ENCODE assay signal across 24 mouse cellular contexts in the genomic region with DNA sequence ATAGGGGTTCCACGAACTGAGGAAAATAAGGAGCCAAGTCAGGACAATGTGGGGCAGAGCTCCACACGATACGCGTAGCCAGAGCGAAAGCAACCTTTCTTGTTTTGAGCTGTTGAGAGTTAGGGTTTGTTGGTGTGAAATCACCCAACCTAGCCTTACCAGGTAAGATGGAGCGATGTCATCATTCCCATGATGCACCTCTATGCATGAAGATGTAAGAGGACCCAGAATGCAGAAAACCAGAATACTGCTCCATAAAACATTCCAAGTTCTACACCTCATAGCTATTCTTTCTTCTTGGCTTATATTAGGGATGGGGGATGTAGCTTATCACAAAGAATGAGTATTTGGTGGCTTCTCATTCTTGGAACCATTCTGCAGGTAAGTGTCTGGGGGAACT. TPM values are rescaled to one million over a fixed set of nuclear protein-coding genes. Genes with fewer than 3 reads are reported as not detected.
"Had no signal": no experiment of that assay in that cellular context is flagged by ENCODE, and none has a peak within 500 bp of the region (broad histone marks: within the 10 kb centered on the region; RNA-seq: fewer than 3 reads in every experiment).

A gene (plus strand): TSS at position 301 of the 400 bp plus-strand sequence.

- H3K4me1 ChIP-seq: midbrain, embryonic 10.5 days; midbrain, embryonic 12.5 days had no signal

- DNase-seq: lung, adult 18-20 months; lung, embryonic 14.5 days; lung, postnatal 10 days; lung, postnatal 4 days; midbrain, embryonic 14.5 days; retina, postnatal 1 day; right cerebral cortex, adult 18-20 months; right cerebral cortex, postnatal 25 days; right cerebral cortex, postnatal 4 days; spleen, adult 18-20 months; thymus, adult 18-20 months; thymus, postnatal 14 days; thymus, postnatal 36 days had no signal

- H3K27me3 ChIP-seq: midbrain, embryonic 12.5 days; neural tube, embryonic 13.5 days; neural tube, embryonic 15.5 days had no signal

- H3K9me3 ChIP-seq: midbrain, embryonic 10.5 days; midbrain, embryonic 12.5 days; neural tube, embryonic 13.5 days; neural tube, embryonic 15.5 days had no signal

- H3K27ac ChIP-seq: midbrain, embryonic 10.5 days; midbrain, embryonic 12.5 days; neural tube, embryonic 13.5 days; neural tube, embryonic 15.5 days had no signal

- H3K9ac ChIP-seq: lung, embryonic 14.5 days; midbrain, embryonic 12.5 days; neural tube, embryonic 13.5 days; neural tube, embryonic 15.5 days had no signal

- H3K36me3 ChIP-seq: midbrain, embryonic 10.5 days; midbrain, embryonic 12.5 days; neural tube, embryonic 13.5 days; neural tube, embryonic 15.5 days had no signal

- H3K4me3 ChIP-seq: midbrain, embryonic 10.5 days; midbrain, embryonic 12.5 days; myocyte; neural tube, embryonic 13.5 days; neural tube, embryonic 15.5 days had no signal

- H3K4me2 ChIP-seq: lung, embryonic 14.5 days; midbrain, embryonic 12.5 days; neural tube, embryonic 13.5 days; neural tube, embryonic 15.5 days had no signal

RNA-seq across cellular contexts. Expression of the gene that starts here (rescaled TPM):
- polyA plus RNA-seq: liver, embryonic 16.5 days; lung, embryonic 16.5 days; myocyte; small intestine, adult 2 months; stomach, embryonic 14.5 days; stomach, embryonic 16.5 days; thymus, postnatal 0 days had no signal
